16 mouse cellular contexts compared by ENCODE assay signal in genomic region chr14:118766368-118766767, GRCm38 (mm10).
"Had no signal": no experiment of that assay in that cellular context is flagged by ENCODE, and none has a peak within 500 bp of the region (broad histone marks: within the 10 kb centered on the region; RNA-seq: fewer than 3 reads in every experiment).

No protein-coding gene starts in this region.

- H3K27me3 ChIP-seq: midbrain, embryonic 15.5 days; neural tube, embryonic 12.5 days had no signal

- H3K4me3 ChIP-seq: left cerebral cortex, adult 2 months; limb, embryonic 12.5 days; limb, embryonic 15.5 days; midbrain, embryonic 12.5 days; midbrain, embryonic 15.5 days; neural tube, embryonic 12.5 days had no signal

- H3K9me3 ChIP-seq: limb, embryonic 12.5 days; limb, embryonic 15.5 days; midbrain, embryonic 12.5 days; midbrain, embryonic 15.5 days; neural tube, embryonic 12.5 days had no signal

- H3K9ac ChIP-seq: limb, embryonic 12.5 days; limb, embryonic 15.5 days; liver, embryonic 14.5 days; liver, postnatal 0 days; lung, embryonic 14.5 days; midbrain, embryonic 12.5 days; midbrain, embryonic 15.5 days; neural tube, embryonic 12.5 days had no signal

- DNase-seq: kidney, adult 2 months; kidney, postnatal 25 days; layer of hippocampus, postnatal 36 days; left cerebral cortex, postnatal 4 days; liver, postnatal 0 days; lung, embryonic 14.5 days; lung, postnatal 36 days; thymus, postnatal 36 days had no signal

- H3K36me3 ChIP-seq: limb, embryonic 12.5 days; limb, embryonic 15.5 days; midbrain, embryonic 12.5 days; midbrain, embryonic 15.5 days; neural tube, embryonic 12.5 days had no signal

- H3K4me1 ChIP-seq: limb, embryonic 12.5 days; limb, embryonic 15.5 days; midbrain, embryonic 12.5 days; midbrain, embryonic 15.5 days; neural tube, embryonic 12.5 days had no signal

- H3K27ac ChIP-seq: kidney, postnatal 0 days; left cerebral cortex, adult 2 months; limb, embryonic 12.5 days; limb, embryonic 15.5 days; liver, embryonic 14.5 days; midbrain, embryonic 12.5 days; midbrain, embryonic 15.5 days; neural tube, embryonic 12.5 days had no signal
